Mouse (Mus musculus) myocyte (in vitro differentiated cells): ENCODE measurements around the gene Cdr2. TPM values are rescaled to one million over a fixed set of nuclear protein-coding genes. Genes with fewer than 3 reads are reported as not detected.
A peak's percentile ranks its signal among the peaks of the same experiment; 100 is the strongest.
"Not testable (repeated sequence)": the region's sequence is repeated elsewhere in the genome, so short reads cannot be mapped to it uniquely, and the experiment has no call there.

Experiments used
- H3K27me3 ChIP-seq: one replicate; pipeline ENCODE4 v1.6.1; 2011; ENCODE audit not compliant: control insufficient read depth, insufficient read depth, insufficient read length
- H3K36me3 ChIP-seq: one replicate; pipeline ENCODE4 v1.6.1; 2011; ENCODE audit not compliant: control insufficient read depth, insufficient read depth
- H3K4me2 ChIP-seq: one replicate; pipeline ENCODE4 v1.6.1; 2011; ENCODE audit warnings: low read depth, control low read depth
- H3K4me3 ChIP-seq: one replicate; pipeline ENCODE4 v1.5.1; 2011; ENCODE audit warnings: mild to moderate bottlenecking, control low read depth, moderate library complexity
- H3K79me2 ChIP-seq: one replicate; pipeline ENCODE4 v1.6.1; 2011; ENCODE audit not compliant: control insufficient read depth, insufficient read depth
- H3ac ChIP-seq: one replicate; pipeline ENCODE4 v1.6.1; 2011; ENCODE audit not compliant: control insufficient read depth, insufficient read length
- CEBPB ChIP-seq: IDR thresholded peaks from 2 replicates; pipeline ENCODE4 v1.6.1; 2011; ENCODE audit warnings: mild to moderate bottlenecking, moderate library complexity; ENCODE audit not compliant: poor library complexity, insufficient read depth, severe bottlenecking
- E2F4 ChIP-seq: IDR thresholded peaks from one replicate; pipeline ENCODE4 v1.6.1; 2011; ENCODE audit warnings: mild to moderate bottlenecking, control low read depth, moderate library complexity; ENCODE audit not compliant: insufficient read depth
- MAX ChIP-seq: IDR thresholded peaks from one replicate; pipeline ENCODE4 v1.6.1; 2011; ENCODE audit warnings: low read depth, mild to moderate bottlenecking, control low read depth
- MYOD1 ChIP-seq, 3 experiments: IDR thresholded peaks; one replicate each; pipeline ENCODE4 v1.6.1; 2011; ENCODE audit warnings: control low read depth in 2 of 3, low read depth in 2 of 3, mild to moderate bottlenecking in 2 of 3, moderate library complexity in 1 of 3; ENCODE audit not compliant: insufficient read length in 2 of 3, control insufficient read depth in 1 of 3
- MYOG ChIP-seq, 3 experiments: IDR thresholded peaks; one replicate each; pipeline ENCODE4 v1.6.1; 2011; ENCODE audit warnings: control low read depth in 2 of 3, low read depth in 2 of 3, mild to moderate bottlenecking in 2 of 3; ENCODE audit not compliant: insufficient read length in 2 of 3, control insufficient read depth in 1 of 3, insufficient read depth in 1 of 3
- POLR2A ChIP-seq: IDR thresholded peaks from one replicate; pipeline ENCODE4 v1.6.1; 2011; ENCODE audit warnings: low read depth, mild to moderate bottlenecking, control low read depth, moderate library complexity; ENCODE audit not compliant: insufficient read length
- POLR2AphosphoS2 ChIP-seq: IDR thresholded peaks from one replicate; pipeline ENCODE4 v1.6.1; 2011; ENCODE audit warnings: low read depth, control low read depth; ENCODE audit not compliant: insufficient read length
- REST ChIP-seq: IDR thresholded peaks from one replicate; pipeline ENCODE4 v1.6.1; 2011; ENCODE audit warnings: mild to moderate bottlenecking, control low read depth, moderate library complexity; ENCODE audit not compliant: insufficient read depth, insufficient read length
- SRF ChIP-seq: IDR thresholded peaks from one replicate; pipeline ENCODE4 v1.6.1; 2011; ENCODE audit warnings: low read depth; ENCODE audit not compliant: control insufficient read depth, insufficient read length
- TCF12 ChIP-seq: IDR thresholded peaks from one replicate; pipeline ENCODE4 v1.6.1; 2011; ENCODE audit warnings: mild to moderate bottlenecking, control low read depth; ENCODE audit not compliant: poor library complexity, insufficient read depth, severe bottlenecking
- TCF3 ChIP-seq: IDR thresholded peaks from one replicate; pipeline ENCODE4 v1.6.1; 2011; ENCODE audit warnings: low read depth, control low read depth; ENCODE audit not compliant: insufficient read length
- USF1 ChIP-seq: IDR thresholded peaks from one replicate; pipeline ENCODE4 v1.6.1; 2011; ENCODE audit warnings: low read depth, mild to moderate bottlenecking, control low read depth, moderate library complexity
- polyA plus RNA-seq: library from polyadenylated mRNA; unstranded; fragments of >200 nt; fragmentation: generic; extraction: Trizol; gene quantifications from one replicate; pipeline ENCODE4 v1.2.1, GENCODE M21; 2012; ENCODE audit warnings: missing spikeins

The Cdr2 gene
- polyA plus RNA-seq, result 9.6 TPM

DNA sequence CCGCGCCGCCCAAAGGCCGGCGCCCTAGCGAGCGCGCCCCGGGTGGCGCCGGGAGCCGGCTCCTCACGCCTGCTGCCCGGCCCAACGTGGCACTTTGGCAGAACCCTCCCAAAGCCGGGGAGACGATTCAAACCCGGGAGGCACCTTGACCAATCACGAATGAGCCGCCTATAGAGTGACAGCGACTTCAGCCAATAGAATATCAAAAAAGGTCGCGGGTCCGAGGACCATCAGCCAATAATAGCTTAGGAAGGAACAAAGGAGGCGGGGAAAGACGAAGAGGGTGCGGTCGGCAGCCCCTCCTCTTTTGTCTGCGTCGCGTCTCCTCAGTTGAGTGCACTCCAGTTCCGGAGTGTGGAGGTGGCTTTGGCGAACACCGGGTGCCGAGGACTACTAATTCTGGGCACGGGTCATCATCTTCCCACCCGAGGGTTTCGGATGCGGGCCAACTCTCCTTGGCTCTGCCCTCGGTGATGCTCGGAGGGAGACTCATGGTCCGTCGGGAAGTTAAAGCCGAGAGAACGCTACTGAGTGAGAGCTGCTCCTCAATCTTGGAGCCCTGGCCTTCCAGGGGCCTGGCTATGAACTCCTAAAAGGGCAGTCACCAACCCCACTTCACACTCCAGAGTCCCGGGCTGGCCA, at the start of gene Cdr2, which contains the start of gene Mfsd13b:
TSS of gene Cdr2 (minus strand) at position 113 of the 642 bp plus-strand sequence.
TSS of gene Mfsd13b (plus strand) at position 310 of the 642 bp plus-strand sequence.
- Histone ChIP-seq H3K79me2 (peaks cover 30% of the 10 kb centered on the region), H3K4me2 (peak within 1 kb of the TSS; percentile 87), H3K36me3 (no peaks in the 10 kb centered on the region)

GRCm38 (mm10) chr7:121029947-121030346, 47.8 kb upstream of the Cdr2 start:
- H3K79me2 ChIP-seq, H3K4me3 ChIP-seq, H3K4me2 ChIP-seq, H3K36me3 ChIP-seq, H3ac ChIP-seq: not testable (repeated sequence)
- H3K27me3 ChIP-seq, result peaks cover 19% of the 10 kb centered on the region

More for the DNA sequence above, at the start of gene Cdr2, which contains the start of gene Mfsd13b:
- peak within 1 kb of the TSS; percentile 53 for H3K4me3 ChIP-seq
- TF ChIP-seq POLR2AphosphoS2 (peak; percentile 88), POLR2A (peak; percentile 88), E2F4 (no peak)
- H3ac ChIP-seq, result peak within 1 kb of the TSS; percentile 45
- no peaks in the 10 kb centered on the region for H3K27me3 ChIP-seq

- Histone ChIP-seq H3K79me2 (no peaks in the 10 kb centered on the region), H3K27me3 (peaks cover 19% of the 10 kb centered on the region), H3K4me3 (no peak overlapping the region), H3ac (no peak overlapping the region), H3K36me3 (no peaks in the 10 kb centered on the region), H3K4me2 (no peak overlapping the region)
- TF ChIP-seq SRF, result no peak
- no peak for TF ChIP-seq E2F4
- TF ChIP-seq MYOG (IDR thresholded peaks at IDR 0.05; ENCODE audit: control insufficient read depth in 1 of 3, insufficient read depth in 1 of 3, insufficient read length in 2 of 3, low read depth in 2 of 3), result no peak
- TF ChIP-seq REST, result no peak
- no peak for TF ChIP-seq POLR2A
- TF ChIP-seq MYOD1 (IDR thresholded peaks at IDR 0.05; ENCODE audit: control insufficient read depth in 1 of 3, insufficient read length in 2 of 3, low read depth in 2 of 3), result no peak
- no peak for TF ChIP-seq MAX
Measured at GRCm38 (mm10) chr7:121026300-121026699, 44.2 kb upstream of the Cdr2 start.

DNA sequence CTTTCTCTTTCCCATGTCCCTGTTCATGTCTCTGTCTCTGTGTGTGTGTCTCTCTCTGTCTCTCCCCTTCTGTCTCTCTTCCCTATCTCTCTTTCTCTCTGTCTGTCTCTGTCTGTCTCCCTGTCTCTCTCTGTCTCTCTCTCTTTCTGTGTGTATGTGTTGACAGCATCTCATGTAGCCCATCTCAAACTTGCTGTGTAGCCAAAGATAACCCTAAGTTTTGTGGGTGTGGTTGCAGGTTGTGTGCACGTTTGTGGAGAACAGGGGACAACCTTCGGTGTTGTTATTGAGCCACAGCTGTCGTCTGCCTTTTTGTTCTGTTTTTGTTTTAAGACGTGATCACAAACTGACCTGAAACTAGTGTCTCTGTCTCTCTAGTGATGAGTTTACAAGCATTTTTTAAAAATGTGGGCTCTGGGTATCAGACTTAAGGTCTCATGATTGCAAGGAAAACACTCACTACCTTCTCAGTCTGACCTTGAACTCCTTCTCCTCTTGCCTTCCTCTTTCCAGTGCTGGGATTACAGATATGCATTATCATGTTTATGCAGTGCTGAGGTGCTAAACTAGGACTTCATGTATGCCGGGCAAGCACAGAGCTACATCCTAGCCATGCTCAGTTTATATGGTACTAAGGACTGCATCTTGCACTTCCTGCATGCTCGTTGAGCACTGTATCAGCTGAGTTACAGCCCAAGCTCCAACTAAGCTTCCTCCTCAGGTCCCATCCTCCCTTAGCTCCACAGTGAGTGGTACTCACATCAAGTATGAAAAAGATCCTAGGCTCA, 43.3 kb upstream of the Cdr2 start:
- no peak for TF ChIP-seq POLR2A
- TF ChIP-seq E2F4, result no peak
- no peak for TF ChIP-seq SRF
- no peak for TF ChIP-seq POLR2AphosphoS2
- TF ChIP-seq TCF12, result no peak
- TF ChIP-seq MAX, result no peak
- TF ChIP-seq MYOD1 (IDR thresholded peaks at IDR 0.05; ENCODE audit: control insufficient read depth in 1 of 3, insufficient read length in 2 of 3, low read depth in 2 of 3), result no peak
- TF ChIP-seq MYOG (IDR thresholded peaks at IDR 0.05; ENCODE audit: control insufficient read depth in 1 of 3, insufficient read depth in 1 of 3, insufficient read length in 2 of 3, low read depth in 2 of 3), result no peak
- no peak for TF ChIP-seq REST
- no peak for TF ChIP-seq TCF3
- no peak for TF ChIP-seq CEBPB
- TF ChIP-seq USF1, result no peak
- peaks cover 19% of the 10 kb centered on the region for H3K27me3 ChIP-seq
- no peak overlapping the region for H3K4me2 ChIP-seq
- H3K79me2 ChIP-seq, result no peaks in the 10 kb centered on the region
- H3K4me3 ChIP-seq, result no peak overlapping the region
- H3ac ChIP-seq, result no peak overlapping the region
- no peaks in the 10 kb centered on the region for H3K36me3 ChIP-seq

DNA sequence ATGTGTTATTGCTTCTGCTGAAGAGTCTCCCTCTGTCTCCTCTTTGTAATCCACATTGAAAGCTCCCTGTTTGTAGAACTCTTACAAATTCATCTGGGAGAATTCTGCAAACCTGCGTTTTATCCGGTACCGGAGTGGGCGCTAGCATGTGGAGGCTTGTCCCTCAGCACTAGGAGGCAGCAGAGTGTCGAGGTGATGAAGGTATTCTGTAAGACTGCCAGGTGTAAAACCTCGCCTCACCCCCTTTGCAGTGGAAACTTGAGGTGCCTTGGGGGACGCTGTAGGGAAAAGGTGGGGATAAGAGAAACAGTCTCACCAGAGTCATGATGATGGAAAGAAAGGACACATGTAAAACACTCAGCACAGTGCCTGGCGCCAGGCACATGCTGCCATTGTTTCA, 38.2 kb upstream of the Cdr2 start:
- H3K4me3 ChIP-seq, result no peak overlapping the region
- H3K4me2 ChIP-seq, result no peak overlapping the region
- peaks cover 10% of the 10 kb centered on the region for H3K27me3 ChIP-seq
- no peaks in the 10 kb centered on the region for H3K36me3 ChIP-seq
- no peaks in the 10 kb centered on the region for H3K79me2 ChIP-seq
- TF ChIP-seq POLR2A, result no peak
- TF ChIP-seq TCF12, result no peak
- no peak for TF ChIP-seq REST
- TF ChIP-seq CEBPB, result no peak
- no peak for TF ChIP-seq MAX
- TF ChIP-seq SRF, result no peak
- TF ChIP-seq POLR2AphosphoS2, result no peak
- TF ChIP-seq MYOG (IDR thresholded peaks at IDR 0.05; ENCODE audit: control insufficient read depth in 1 of 3, insufficient read depth in 1 of 3, insufficient read length in 2 of 3, low read depth in 2 of 3), result no peak
- no peak for TF ChIP-seq MYOD1 (IDR thresholded peaks at IDR 0.05; ENCODE audit: control insufficient read depth in 1 of 3, insufficient read length in 2 of 3, low read depth in 2 of 3)
- TF ChIP-seq USF1, result no peak
- TF ChIP-seq E2F4, result no peak
- no peak for TF ChIP-seq TCF3
- H3ac ChIP-seq, result no peak overlapping the region
